Mouse (Mus musculus) ES-E14 (cell line): ENCODE data around the gene Agap3.

ENCODE experiments used
- ZC3H11A ChIP-seq: IDR thresholded peaks from 2 replicates; pipeline ENCODE4 v1.6.1; 2012; ENCODE audit warnings: low read depth, mild to moderate bottlenecking, inconsistent platforms, low read length, borderline replicate concordance
- ZNF384 ChIP-seq: IDR thresholded peaks from 2 replicates; pipeline ENCODE4 v1.6.1; 2012; ENCODE audit warnings: low read depth, low read length, inconsistent platforms

- TF ChIP-seq ZC3H11A, result no peak
- TF ChIP-seq ZNF384, result no peak
Observed at GRCm38 (mm10) chr5:24474723-24475261, 22.8 kb downstream of the Agap3 start.
